Mouse (Mus musculus): ENCODE data around the gene Ccdc50. TPM values are rescaled to one million over a fixed set of nuclear protein-coding genes. Genes with fewer than 3 reads are reported as not detected.

Ccdc50 gene
- polyA plus RNA-seq, 1 experiment from 2014 or later: 66.0 TPM

DNA sequence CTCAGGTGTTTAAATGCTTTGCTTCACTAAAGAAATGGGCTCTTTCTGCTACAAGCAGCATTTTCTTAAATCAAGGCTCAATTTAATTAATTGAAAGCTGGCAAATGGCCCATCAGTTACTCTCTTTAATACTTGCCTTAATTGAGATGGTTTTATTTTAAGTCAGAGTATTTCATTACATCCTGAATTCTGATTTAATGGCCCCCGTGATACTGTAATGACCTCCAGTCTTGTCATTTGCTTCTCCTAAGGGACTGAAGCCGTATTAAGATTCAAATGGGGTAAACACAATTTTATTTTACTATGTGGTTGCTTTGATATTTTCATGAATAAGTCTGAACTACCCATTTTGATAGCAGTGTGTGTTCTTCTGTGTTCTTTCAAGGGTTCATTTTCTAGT lies 18.0 kb upstream of the Ccdc50 start:
- Histone ChIP-seq H3K9ac (ENCODE audit: low read length) (no peak overlapping the region), H3K36me3 (ENCODE audit: control insufficient read depth, insufficient read depth, low read length) (no peaks in the 10 kb centered on the region), H3K27ac (ENCODE audit: low read depth, low read length) (no peak overlapping the region), H3K27me3 (ENCODE audit: control insufficient read depth, insufficient read depth, low read length) (no peaks in the 10 kb centered on the region), H3K4me2 (ENCODE audit: low read depth, low read length, severe bottlenecking) (no peak overlapping the region), H3K4me1 (replicated peaks; ENCODE audit: control insufficient read depth, insufficient read depth, low read length) (no peaks in the 10 kb centered on the region), H3K4me3 (ENCODE audit: low read depth, low read length) (no peak overlapping the region), H3K9me3 (ENCODE audit: control insufficient read depth, low read length) (no peaks in the 10 kb centered on the region)
- DNase-seq (ENCODE audit: low spot score) (no peak), ATAC-seq (replicated peaks; ENCODE audit: low FRiP score) (no peak)
- WGBS: 87% methylated on average over 2 of the region's 2 CpGs

DNA sequence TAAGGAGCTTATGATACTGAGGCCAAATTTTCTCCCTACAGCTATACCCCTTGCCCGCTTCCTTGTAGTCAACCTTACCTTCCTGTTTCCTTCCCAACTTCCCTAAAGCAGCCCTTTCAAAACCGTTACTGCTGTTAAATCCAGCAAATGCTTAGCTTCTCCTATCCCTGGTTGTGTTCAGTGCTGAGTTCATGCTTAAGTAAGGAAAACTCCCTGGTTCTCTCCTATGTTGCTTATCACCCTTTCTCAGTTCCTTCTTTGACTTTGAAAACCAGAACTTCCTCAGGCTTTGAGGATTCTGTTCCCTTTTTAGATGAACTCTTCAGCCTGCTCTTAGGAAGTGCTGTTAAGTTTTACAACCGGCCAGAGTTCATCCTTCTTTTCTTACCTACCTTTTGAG lies 14.5 kb upstream of the Ccdc50 start:
- no peaks in the 10 kb centered on the region for H3K4me1 ChIP-seq (replicated peaks; ENCODE audit: control insufficient read depth, insufficient read depth, low read length)
- 80% methylated on average over 3 of the region's 3 CpGs for WGBS
- DNase-seq (ENCODE audit: low spot score) (no peak), ATAC-seq (replicated peaks; ENCODE audit: low FRiP score) (no peak)
- no peak overlapping the region for H3K4me3 ChIP-seq (ENCODE audit: low read depth, low read length)
- H3K9ac ChIP-seq (ENCODE audit: low read length): no peak overlapping the region
- no peaks in the 10 kb centered on the region for H3K27me3 ChIP-seq (ENCODE audit: control insufficient read depth, insufficient read depth, low read length)
- H3K36me3 ChIP-seq (ENCODE audit: control insufficient read depth, insufficient read depth, low read length): no peaks in the 10 kb centered on the region
- H3K4me2 ChIP-seq (ENCODE audit: low read depth, low read length, severe bottlenecking): no peak overlapping the region
- no peaks in the 10 kb centered on the region for H3K9me3 ChIP-seq (ENCODE audit: control insufficient read depth, low read length)
- no peak overlapping the region for H3K27ac ChIP-seq (ENCODE audit: low read depth, low read length)

DNA sequence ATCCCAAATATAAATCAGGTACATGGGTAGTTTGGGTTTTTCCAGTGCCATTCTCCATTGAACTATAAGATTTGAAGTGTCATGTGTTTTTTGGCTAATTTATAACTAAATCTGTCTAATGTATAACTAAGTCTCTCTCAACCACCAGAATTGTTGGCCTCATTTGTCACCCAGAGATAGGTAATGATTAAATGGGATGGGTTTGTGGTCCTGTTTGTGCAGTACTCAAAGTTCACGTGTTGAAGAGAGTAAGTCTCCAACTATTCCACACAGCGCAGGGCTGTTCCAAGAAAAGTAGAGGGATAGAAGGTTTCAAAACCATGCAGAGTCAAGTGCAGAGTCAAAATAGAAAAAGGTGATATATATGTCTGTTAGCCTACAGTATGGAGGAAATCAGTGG lies 13.4 kb upstream of the Ccdc50 start:
- H3K9me3 ChIP-seq (ENCODE audit: control insufficient read depth, low read length): no peaks in the 10 kb centered on the region
- WGBS: 89% methylated on average over 2 of the region's 2 CpGs
- ATAC-seq (replicated peaks; ENCODE audit: low FRiP score): no peak

DNA sequence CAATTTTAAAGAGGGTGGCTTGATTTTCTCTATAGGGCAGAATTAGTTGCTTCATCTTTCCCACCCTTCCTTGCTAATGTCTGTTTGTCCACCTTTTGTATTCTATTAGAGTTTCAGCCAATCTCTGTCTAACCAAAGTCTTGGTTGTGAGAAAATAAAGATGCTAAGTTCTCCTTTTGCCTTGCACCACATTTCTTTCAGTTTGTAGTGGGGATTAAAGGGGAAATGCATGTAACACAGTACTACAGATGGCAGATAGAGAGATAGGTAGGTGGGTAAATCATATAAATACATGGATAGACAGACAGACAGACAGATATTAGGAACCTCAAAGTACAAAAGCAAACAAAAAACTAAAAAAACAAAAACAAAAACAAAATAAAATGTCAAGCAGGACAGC lies 12.1 kb upstream of the Ccdc50 start:
- H3K9ac ChIP-seq (ENCODE audit: low read length): no peak overlapping the region
- no peak overlapping the region for H3K27ac ChIP-seq (ENCODE audit: low read depth, low read length)
- no peak overlapping the region for H3K4me3 ChIP-seq (ENCODE audit: low read depth, low read length)
- ATAC-seq (replicated peaks; ENCODE audit: low FRiP score): no peak
- H3K36me3 ChIP-seq (ENCODE audit: control insufficient read depth, insufficient read depth, low read length): no peaks in the 10 kb centered on the region
- no peaks in the 10 kb centered on the region for H3K4me1 ChIP-seq (replicated peaks; ENCODE audit: control insufficient read depth, insufficient read depth, low read length)
- DNase-seq (ENCODE audit: low spot score): no peak
- no peaks in the 10 kb centered on the region for H3K9me3 ChIP-seq (ENCODE audit: control insufficient read depth, low read length)
- H3K27me3 ChIP-seq (ENCODE audit: control insufficient read depth, insufficient read depth, low read length): no peaks in the 10 kb centered on the region
- no peak overlapping the region for H3K4me2 ChIP-seq (ENCODE audit: low read depth, low read length, severe bottlenecking)

More for the DNA sequence above, 13.4 kb upstream of the Ccdc50 start:
- Histone ChIP-seq H3K27me3 (ENCODE audit: control insufficient read depth, insufficient read depth, low read length) (no peaks in the 10 kb centered on the region), H3K4me1 (replicated peaks; ENCODE audit: control insufficient read depth, insufficient read depth, low read length) (no peaks in the 10 kb centered on the region), H3K9ac (ENCODE audit: low read length) (no peak overlapping the region), H3K27ac (ENCODE audit: low read depth, low read length) (no peak overlapping the region), H3K4me2 (ENCODE audit: low read depth, low read length, severe bottlenecking) (no peak overlapping the region), H3K36me3 (ENCODE audit: control insufficient read depth, insufficient read depth, low read length) (no peaks in the 10 kb centered on the region), H3K4me3 (ENCODE audit: low read depth, low read length) (no peak overlapping the region)
- no peak for DNase-seq (ENCODE audit: low spot score)

DNA sequence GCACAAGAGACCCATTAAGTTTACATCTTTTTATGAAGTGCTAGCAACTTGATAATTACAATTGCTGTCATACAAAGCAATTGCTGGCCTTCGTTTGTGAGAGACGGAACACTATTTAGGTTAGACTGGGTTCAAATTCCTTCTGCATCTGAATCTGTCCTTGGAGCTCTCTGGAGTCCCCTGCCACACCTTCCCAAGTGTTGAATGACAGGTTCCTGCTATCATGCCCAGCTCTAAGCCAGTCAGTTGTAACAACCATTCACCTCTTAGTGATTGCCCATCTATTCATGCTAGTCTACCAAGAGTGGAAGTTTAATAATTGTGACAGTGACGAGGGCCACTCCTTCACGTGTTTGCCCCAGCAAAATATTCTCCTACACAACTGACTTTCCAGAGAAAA lies 6.5 kb upstream of the Ccdc50 start:
- Histone ChIP-seq H3K4me1 (replicated peaks; ENCODE audit: control insufficient read depth, insufficient read depth, low read length) (no peaks in the 10 kb centered on the region), H3K9ac (ENCODE audit: low read length) (no peak overlapping the region), H3K9me3 (ENCODE audit: control insufficient read depth, low read length) (no peaks in the 10 kb centered on the region), H3K27me3 (ENCODE audit: control insufficient read depth, insufficient read depth, low read length) (no peaks in the 10 kb centered on the region), H3K27ac (ENCODE audit: low read depth, low read length) (no peak overlapping the region), H3K36me3 (ENCODE audit: control insufficient read depth, insufficient read depth, low read length) (no peaks in the 10 kb centered on the region), H3K4me3 (ENCODE audit: low read depth, low read length) (no peak overlapping the region), H3K4me2 (ENCODE audit: low read depth, low read length, severe bottlenecking) (no peak overlapping the region)
- WGBS: 82% methylated on average over 4 of the region's 4 CpGs
- no peak for ATAC-seq (replicated peaks; ENCODE audit: low FRiP score)
- DNase-seq (ENCODE audit: low spot score): no peak

DNA sequence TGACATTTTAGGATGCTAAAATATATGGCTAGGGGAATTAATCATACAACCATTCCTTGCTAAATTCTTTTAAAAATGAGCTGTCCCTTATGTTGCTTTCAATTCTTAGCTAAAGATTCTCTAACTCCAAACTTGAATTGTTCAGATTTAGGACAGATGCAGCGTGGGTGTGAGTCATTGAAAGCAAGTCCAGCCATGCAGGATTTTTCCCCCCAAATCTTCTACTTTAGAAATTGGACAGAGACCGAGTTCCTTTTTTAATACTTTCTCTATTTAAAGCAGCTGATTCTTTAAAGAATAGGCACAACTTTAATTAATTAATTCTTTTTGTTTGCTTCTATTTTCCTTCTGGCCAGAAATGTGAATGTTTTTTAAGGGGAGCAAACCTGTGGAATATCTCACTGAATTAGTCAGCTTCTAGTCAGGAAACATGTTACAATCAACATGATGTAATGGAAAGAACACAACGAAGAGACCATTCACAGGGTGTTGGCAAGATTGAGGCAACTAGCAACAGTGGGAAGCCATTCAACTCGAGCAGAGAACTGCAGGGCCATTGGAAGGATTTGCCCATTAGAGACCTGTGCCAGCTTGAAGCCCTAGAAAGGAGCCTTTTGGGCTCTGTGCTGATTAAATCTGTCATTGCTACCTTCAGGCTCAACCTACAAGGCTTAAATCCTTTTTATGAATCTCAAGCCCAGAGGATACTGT lies 3.6 kb upstream of the Ccdc50 start:
- no peak overlapping the region for H3K4me2 ChIP-seq (ENCODE audit: low read depth, low read length, severe bottlenecking)
- no peak overlapping the region for H3K27ac ChIP-seq (ENCODE audit: low read depth, low read length)
- 56% methylated on average over 4 of the region's 4 CpGs for WGBS
- no peaks in the 10 kb centered on the region for H3K9me3 ChIP-seq (ENCODE audit: control insufficient read depth, low read length)
- H3K36me3 ChIP-seq (ENCODE audit: control insufficient read depth, insufficient read depth, low read length): no peaks in the 10 kb centered on the region
- DNase-seq (ENCODE audit: low spot score) (no peak), ATAC-seq (replicated peaks; ENCODE audit: low FRiP score) (no peak)
- H3K4me3 ChIP-seq (ENCODE audit: low read depth, low read length): no peak overlapping the region
- no peaks in the 10 kb centered on the region for H3K27me3 ChIP-seq (ENCODE audit: control insufficient read depth, insufficient read depth, low read length)
- peaks cover 3% of the 10 kb centered on the region; the same call in 1 of the 2 replicates for H3K4me1 ChIP-seq (replicated peaks; ENCODE audit: control insufficient read depth, insufficient read depth, low read length)
- H3K9ac ChIP-seq (ENCODE audit: low read length): no peak overlapping the region

DNA sequence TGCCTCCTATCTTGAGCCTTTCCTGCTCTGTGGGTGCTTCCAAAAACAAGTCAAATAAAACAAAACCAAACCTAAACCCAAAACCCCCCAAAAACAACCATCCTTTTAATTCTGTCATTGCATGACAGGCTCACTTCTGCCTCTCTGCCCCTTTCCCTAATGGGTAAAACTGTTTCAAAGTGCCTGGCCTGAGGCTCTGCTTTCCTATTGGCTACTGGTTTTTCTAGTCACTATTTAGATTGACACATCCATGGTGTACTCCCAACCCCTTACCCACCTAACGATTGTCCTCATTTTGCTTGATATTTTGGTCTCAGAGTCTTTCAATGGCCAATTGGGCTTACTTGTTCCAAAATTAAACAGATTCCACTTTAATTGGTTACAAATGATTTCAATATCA lies 3.0 kb upstream of the Ccdc50 start:
- Histone ChIP-seq H3K27ac (ENCODE audit: low read depth, low read length) (no peak overlapping the region), H3K27me3 (ENCODE audit: control insufficient read depth, insufficient read depth, low read length) (no peaks in the 10 kb centered on the region), H3K9me3 (ENCODE audit: control insufficient read depth, low read length) (no peaks in the 10 kb centered on the region), H3K4me3 (ENCODE audit: low read depth, low read length) (no peak overlapping the region), H3K4me1 (replicated peaks; ENCODE audit: control insufficient read depth, insufficient read depth, low read length) (peaks cover 5% of the 10 kb centered on the region; the same call in 1 of the 2 replicates), H3K9ac (ENCODE audit: low read length) (no peak overlapping the region), H3K36me3 (ENCODE audit: control insufficient read depth, insufficient read depth, low read length) (no peaks in the 10 kb centered on the region), H3K4me2 (ENCODE audit: low read depth, low read length, severe bottlenecking) (no peak overlapping the region)
- WGBS: 75% methylated on average over 1 of the region's 1 CpGs
- no peak for ATAC-seq (replicated peaks; ENCODE audit: low FRiP score)
- no peak for DNase-seq (ENCODE audit: low spot score)

DNA sequence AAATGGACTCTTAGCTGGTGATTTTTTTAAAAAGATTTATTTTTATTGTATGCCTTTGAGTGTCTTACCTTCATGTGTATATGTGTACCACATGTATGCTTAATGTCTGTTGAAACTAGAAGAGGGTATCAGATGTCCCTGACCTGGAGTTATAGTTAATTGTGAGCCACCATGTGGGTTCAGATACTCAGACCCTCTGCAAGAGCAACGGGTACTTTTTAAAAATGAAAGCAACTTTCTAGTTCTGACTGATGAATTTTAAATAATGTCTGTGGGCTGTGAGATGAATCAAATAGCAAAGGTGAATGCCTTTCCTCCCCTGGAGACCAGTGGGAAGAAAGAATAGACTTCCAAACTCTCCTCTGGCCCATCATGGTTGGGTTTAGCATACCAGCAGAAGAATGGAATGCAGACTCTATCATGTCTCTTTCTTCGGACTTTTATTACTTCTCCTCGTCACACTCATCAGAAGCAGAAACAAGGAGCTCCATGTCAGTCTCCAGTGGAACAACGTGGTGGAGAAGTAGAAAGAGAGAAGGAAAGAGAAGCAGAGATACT lies 1.7 kb upstream of the Ccdc50 start:
- ATAC-seq (replicated peaks; ENCODE audit: low FRiP score): no peak
- Histone ChIP-seq H3K9ac (ENCODE audit: low read length) (no peak overlapping the region), H3K36me3 (ENCODE audit: control insufficient read depth, insufficient read depth, low read length) (no peaks in the 10 kb centered on the region), H3K27ac (ENCODE audit: low read depth, low read length) (no peak overlapping the region), H3K4me2 (ENCODE audit: low read depth, low read length, severe bottlenecking) (no peak overlapping the region), H3K4me1 (replicated peaks; ENCODE audit: control insufficient read depth, insufficient read depth, low read length) (peaks cover 5% of the 10 kb centered on the region; the same call in 1 of the 2 replicates), H3K27me3 (ENCODE audit: control insufficient read depth, insufficient read depth, low read length) (no peaks in the 10 kb centered on the region), H3K4me3 (ENCODE audit: low read depth, low read length) (no peak overlapping the region), H3K9me3 (ENCODE audit: control insufficient read depth, low read length) (no peaks in the 10 kb centered on the region)
- WGBS: 85% methylated on average over 4 of the region's 4 CpGs
- DNase-seq (ENCODE audit: low spot score): no peak

Data from forebrain, embryonic 11.5 days (tissue).